Mouse (Mus musculus): ENCODE measurements around the gene Ctnnal1.

The Ctnnal1 gene

GRCm38 (mm10) chr4:56861551-56861950 lies 3.4 kb downstream of the Ctnnal1 start:
- no peak for DNase-seq (ENCODE audit: low spot score)

DNA sequence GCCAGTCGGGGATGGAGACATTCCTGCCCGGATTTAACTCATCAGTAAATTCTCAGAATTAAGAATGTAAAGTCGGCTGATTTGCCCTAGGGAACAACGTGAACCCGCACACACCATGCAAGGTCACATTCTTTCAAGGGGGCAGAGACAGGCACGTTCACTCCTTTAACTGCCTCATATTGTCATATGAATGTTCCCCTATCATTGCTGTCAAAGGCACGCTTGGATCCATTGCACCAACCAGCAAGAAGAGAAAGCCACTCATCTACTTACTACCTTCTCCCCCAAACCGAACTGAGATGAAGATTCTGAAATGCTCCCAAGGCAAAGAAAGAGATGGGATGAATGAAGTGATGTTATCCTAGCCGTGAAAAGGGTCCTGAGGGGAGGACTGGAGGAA lies 6.3 kb downstream of the Ctnnal1 start:
- DNase-seq (ENCODE audit: low spot score), result no peak

DNA sequence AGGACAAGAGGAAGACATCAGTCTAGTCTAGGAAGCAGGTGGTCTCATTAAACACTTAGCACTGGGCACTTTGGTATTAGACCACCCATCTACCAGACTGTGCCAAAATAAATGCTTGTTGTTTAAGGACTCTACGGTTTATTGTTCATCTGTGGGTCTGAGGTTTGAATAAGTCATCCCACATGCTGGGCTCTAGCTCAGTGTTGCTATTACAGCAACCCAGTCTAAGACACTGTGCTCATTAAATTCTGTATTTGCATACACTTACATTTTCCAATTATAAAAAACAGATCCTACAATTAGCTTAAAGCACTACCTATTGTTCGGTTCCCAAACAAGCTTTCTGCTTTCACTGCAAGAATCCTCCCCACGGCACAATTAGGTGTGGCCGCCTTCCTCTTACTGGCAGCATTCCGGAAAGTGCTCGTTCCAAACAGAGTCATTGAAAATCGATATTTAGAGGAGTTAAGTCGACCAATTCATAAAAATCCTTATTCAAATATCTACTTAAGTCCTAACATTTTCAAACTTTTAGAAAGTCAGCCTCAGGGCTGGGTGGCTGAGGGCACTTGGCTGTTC lies 8.5 kb downstream of the Ctnnal1 start:
- DNase-seq (ENCODE audit: low spot score), result no peak

DNA sequence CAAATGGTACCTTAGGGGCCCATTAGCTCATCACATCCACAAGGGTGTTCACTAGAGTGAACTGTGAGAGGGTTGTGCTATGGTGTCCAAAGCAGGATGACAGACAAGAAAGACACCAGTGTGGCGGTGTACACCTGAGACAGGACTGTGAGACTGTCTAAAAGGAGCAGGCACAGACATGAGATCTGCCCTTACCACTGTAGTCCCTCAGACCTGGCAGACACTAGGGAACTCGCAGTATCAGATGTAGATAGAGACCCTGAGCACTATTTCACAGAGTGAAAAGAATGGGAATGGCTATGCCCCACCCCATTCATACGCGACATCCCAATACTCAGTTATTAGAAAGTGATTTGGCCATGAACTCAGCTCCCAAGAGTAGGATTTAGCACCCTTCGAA lies 9.1 kb downstream of the Ctnnal1 start:
- DNase-seq (ENCODE audit: low spot score), result no peak

- no peak for DNase-seq (ENCODE audit: low spot score)
Observed at GRCm38 (mm10) chr4:56850724-56851123, 14.3 kb downstream of the Ctnnal1 start.

DNA sequence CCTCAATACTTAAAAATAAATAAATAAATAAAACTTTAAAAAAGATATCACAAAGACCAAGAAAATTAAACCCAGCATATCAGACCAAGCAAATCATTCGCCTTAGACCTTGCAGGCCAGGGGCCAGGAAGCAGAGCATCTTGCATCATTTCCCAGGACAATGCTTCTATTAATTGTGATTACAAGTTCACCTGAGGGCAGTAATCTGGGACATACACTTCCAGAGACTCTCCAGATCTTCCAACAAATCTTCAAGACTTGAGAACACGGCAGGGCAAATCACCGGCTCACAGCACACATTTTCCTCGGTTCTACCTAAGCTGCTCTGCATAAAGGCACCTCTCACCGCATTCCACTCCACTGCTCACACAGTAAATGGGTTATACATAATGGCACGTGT lies 16.9 kb downstream of the Ctnnal1 start:
- DNase-seq (ENCODE audit: low spot score), result no peak

GRCm38 (mm10) chr4:56847400-56847799 lies 17.6 kb downstream of the Ctnnal1 start:
- no peak for DNase-seq (ENCODE audit: low spot score)

- no peak for DNase-seq (ENCODE audit: low spot score)
Observed at GRCm38 (mm10) chr4:56845896-56846533, 19.0 kb downstream of the Ctnnal1 start.

DNA sequence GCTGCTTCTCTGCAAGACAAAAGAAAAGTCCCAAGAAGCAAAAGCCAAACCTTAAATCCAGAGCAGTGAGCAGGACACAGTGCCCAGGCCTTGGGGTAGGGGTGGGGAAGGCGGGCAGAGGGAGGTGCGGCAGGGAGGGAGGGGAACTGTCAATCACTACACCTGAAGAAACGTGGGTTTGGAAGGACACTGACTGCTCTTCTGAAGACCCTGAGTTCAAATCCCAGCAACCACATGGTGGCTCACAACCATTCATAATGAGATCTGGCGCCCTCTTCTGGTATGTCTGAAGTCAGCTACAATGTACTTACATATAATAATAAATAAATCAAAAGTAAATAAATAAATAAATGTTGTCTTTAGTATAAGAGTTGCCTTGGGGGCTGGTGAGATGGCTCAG lies 20.1 kb downstream of the Ctnnal1 start:
- no peak for DNase-seq (ENCODE audit: low spot score)

DNA sequence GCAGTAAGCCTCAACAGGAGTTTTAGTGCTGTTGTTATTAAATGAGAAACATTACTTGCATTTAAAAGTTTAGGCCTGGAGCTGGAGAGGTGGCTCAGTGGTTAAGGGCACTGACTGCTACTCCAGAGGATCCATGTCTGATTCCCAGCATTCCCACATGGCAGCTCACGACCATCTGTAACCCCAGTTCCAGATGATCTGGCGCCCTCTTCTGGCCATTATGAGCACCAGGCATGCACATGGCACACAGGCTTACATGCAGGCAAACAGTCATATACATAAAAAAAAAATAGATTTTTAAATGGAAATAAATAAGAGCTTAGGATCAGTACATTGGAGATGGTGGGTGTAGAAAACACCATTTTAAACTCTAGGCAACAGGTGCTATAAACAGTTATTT lies 21.0 kb downstream of the Ctnnal1 start:
- no peak for DNase-seq (ENCODE audit: low spot score)

- no peak for DNase-seq (ENCODE audit: low spot score)
Observed at GRCm38 (mm10) chr4:56842501-56842900, 22.5 kb downstream of the Ctnnal1 start.

DNA sequence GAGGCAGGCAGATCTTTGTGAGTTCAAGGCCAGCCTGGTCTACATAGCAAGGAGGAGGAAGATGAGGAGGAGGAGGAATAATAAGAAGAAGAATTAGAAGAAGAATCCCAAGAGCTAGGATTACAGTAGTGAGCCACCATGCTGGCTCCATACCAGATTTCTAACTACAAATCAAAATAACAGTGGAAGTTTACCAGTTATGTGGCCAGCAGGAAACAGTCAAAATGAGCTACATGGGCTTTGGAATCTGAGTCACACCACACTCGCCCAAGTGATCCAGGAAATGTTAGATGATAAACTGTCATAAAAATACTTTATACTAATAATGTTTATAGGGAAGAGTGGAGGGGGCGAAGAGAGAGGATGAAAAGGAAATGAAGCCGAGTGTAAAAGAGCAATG lies 24.7 kb downstream of the Ctnnal1 start:
- DNase-seq (ENCODE audit: low spot score), result no peak

DNA sequence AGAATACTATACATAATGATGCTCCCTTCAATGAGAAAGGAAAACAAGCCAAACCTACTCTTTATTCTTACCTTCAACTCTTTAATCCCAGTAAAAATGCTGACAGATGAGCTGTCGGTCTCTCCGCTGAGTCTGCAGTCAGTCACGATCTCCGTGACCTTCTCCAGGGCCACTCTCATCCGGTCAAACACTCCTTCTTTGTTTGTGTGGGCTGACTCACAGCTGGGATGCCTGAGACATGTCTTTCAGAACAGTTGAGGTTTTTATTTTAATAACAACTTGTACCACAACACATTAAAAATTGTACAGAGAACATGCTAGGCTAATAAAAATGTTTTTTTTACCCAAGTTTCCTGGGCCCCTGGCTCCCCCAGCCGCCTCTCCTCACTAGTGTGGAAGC lies 27.3 kb downstream of the Ctnnal1 start:
- no peak for DNase-seq (ENCODE audit: low spot score)

DNA sequence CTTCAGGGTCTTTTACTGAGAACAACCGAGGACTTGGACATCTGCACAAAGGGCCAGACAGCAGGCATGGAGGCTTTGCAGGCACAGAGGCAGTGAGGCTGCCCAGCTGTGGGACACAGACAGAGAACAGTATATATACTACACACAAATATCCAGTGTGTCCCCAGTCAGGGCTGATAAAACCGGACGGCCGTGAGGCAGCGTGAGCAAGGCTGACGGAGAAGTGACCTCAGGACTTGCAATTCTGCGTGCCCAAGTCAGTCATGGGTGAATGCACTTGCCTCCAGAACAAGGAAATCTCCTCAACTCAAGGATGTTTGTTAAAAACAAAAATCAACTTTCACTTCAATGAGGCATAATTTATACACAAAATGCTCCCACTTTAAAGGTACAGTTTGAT lies 33.0 kb downstream of the Ctnnal1 start:
- no peak for DNase-seq (ENCODE audit: low spot score)

DNA sequence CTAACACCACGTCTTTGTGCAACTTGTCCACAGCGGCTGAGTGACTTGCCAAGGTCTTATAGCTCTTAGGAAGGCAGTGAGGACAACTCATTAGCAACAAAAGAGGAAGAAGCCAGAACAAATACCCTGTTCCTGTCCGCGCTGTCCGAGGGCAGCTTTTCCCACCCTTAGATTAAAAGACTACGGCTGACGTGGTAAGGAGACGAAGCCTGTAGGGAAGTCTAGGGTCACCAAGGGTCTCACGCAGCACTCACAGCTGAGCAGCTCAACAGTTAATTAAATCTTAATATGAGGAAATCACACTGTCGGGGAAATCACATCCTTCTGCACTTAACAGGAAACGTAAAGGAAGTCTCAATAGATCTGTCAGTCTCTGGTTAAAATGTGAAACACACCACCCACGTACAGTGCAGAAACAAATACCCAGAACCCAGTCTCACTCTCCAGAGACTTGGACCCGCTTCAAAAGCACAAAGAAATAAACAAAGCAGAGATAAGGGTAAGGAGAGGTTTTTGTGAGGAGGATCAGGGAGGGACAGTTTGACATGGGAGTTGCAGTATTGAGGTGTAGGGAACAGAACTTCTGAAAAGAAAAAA lies 33.9 kb downstream of the Ctnnal1 start:
- DNase-seq (ENCODE audit: low spot score), result no peak

- DNase-seq (ENCODE audit: low spot score), result peak; percentile 34
Observed at GRCm38 (mm10) chr4:56829511-56829921, 35.5 kb downstream of the Ctnnal1 start.

DNA sequence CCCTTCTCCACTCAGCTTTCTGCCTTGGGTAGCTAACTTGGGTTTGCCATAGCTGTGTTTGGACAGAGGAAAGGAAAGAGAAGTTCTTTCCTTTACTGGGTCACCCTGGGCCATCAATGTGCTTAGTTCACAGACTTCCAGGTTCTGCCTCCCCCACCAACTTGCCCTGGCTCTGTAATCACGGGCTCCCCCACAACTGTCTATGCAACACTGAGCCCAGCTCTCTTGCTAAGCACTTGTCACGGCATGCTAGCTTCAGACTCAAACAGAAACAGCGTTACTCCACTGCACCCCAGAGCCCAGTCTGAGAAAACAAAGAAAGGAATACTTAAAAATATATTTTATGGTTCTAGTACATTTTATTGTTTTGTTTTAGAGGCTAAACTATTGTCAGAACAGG lies 36.1 kb downstream of the Ctnnal1 start:
- no peak for DNase-seq (ENCODE audit: low spot score)

- DNase-seq (ENCODE audit: low spot score), result no peak
Observed at GRCm38 (mm10) chr4:56824231-56824630, 40.8 kb downstream of the Ctnnal1 start.

DNA sequence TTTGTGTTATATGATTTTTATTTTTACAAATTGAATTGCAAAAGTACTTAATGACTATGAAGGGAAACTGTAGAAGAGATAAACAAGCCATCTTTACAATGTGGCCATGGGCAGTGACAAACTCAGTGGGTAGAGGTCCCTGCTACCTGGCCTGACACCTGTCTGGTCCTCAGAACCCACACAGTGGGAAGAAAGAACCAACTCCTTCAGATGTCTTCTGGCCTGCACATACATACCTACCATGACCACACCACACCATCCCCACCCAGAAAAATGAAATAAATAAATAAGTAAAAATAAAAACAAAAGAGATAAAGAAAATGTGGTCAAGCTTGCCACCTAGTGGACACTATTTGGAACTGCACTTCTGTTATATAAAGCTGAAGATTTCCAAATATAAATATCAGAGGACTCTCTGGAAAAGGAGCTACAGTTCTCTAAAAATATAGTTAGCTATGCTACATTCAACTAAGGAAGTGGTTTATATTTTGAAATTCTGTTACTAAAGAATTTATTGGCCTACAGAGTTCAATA lies 44.9 kb downstream of the Ctnnal1 start:
- DNase-seq (ENCODE audit: low spot score), result no peak

GRCm38 (mm10) chr4:56815131-56815530 lies 49.9 kb downstream of the Ctnnal1 start:
- no peak for DNase-seq (ENCODE audit: low spot score)

GRCm38 (mm10) chr4:56812096-56812495 lies 52.9 kb downstream of the Ctnnal1 start:
- DNase-seq (ENCODE audit: low spot score), result no peak

DNA sequence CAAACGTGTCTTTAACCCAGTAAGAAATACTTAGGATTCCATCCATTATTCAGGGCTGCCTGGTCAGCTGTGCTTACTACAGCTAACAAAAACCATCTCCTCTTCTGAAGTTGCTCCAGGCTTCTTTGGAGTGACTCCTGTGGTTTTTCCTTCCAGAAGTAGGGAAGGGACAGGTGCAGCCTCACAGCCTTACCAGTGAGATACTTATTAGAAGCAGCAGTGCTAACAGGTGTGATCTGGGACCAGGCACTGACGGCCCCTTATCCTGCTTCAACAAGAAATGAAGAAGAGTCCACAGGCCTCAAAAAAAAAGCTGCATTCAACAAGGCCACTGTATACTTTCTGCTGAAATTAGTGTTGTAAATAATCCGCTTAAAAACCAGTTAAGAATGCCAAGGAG lies 53.3 kb downstream of the Ctnnal1 start:
- no peak for DNase-seq (ENCODE audit: low spot score)

- no peak for DNase-seq (ENCODE audit: low spot score)
Observed at GRCm38 (mm10) chr4:56809050-56809449, 55.9 kb downstream of the Ctnnal1 start.

All from layer of hippocampus, adult 11-12 months (tissue).